Mouse (Mus musculus): ENCODE data around the gene Nom1. TPM values are rescaled to one million over a fixed set of nuclear protein-coding genes. Genes with fewer than 3 reads are reported as not detected.

Gene Nom1
- polyA plus RNA-seq, 1 experiment from 2014 or later = 25.3 TPM

GRCm38 (mm10) chr5:29479198-29479593, 44.7 kb downstream of the Nom1 start:
- ATAC-seq (replicated peaks; ENCODE audit: insufficient number of reproducible peaks, low FRiP score, low TSS enrichment, low read depth) = no peak
- H3K4me2 ChIP-seq (ENCODE audit: low read depth, low read length) = no peak overlapping the region
- H3K9me3 ChIP-seq (replicated peaks; ENCODE audit: control insufficient read depth, low read length) = no peaks in the 10 kb centered on the region
- DNase-seq (ENCODE audit: low spot score) = peak; percentile 67
- H3K4me3 ChIP-seq (ENCODE audit: low read depth, low read length) = no peak overlapping the region
- H3K36me3 ChIP-seq (replicated peaks; ENCODE audit: control insufficient read depth, insufficient read depth, low read depth, low read length) = no peaks in the 10 kb centered on the region
- under 1% methylated on average over 14 of the region's 14 CpGs for WGBS
- no peak overlapping the region for H3K9ac ChIP-seq (replicated peaks; ENCODE audit: low read length)
- H3K27me3 ChIP-seq (ENCODE audit: control insufficient read depth, insufficient read depth, low read length) = peaks cover 93% of the 10 kb centered on the region
- H3K4me1 ChIP-seq (ENCODE audit: control insufficient read depth, insufficient read depth, low read length) = peaks cover 8% of the 10 kb centered on the region
- no peak overlapping the region for H3K27ac ChIP-seq (replicated peaks; ENCODE audit: low read depth, low read length)

GRCm38 (mm10) chr5:29483801-29484200, 49.3 kb downstream of the Nom1 start:
- Histone ChIP-seq H3K4me2 (ENCODE audit: low read depth, low read length) (no peak overlapping the region), H3K4me1 (ENCODE audit: control insufficient read depth, insufficient read depth, low read length) (no peaks in the 10 kb centered on the region), H3K4me3 (ENCODE audit: low read depth, low read length) (no peak overlapping the region), H3K9me3 (replicated peaks; ENCODE audit: control insufficient read depth, low read length) (no peaks in the 10 kb centered on the region), H3K9ac (replicated peaks; ENCODE audit: low read length) (no peak overlapping the region), H3K27ac (replicated peaks; ENCODE audit: low read depth, low read length) (no peak overlapping the region), H3K36me3 (replicated peaks; ENCODE audit: control insufficient read depth, insufficient read depth, low read depth, low read length) (no peaks in the 10 kb centered on the region), H3K27me3 (ENCODE audit: control insufficient read depth, insufficient read depth, low read length) (peaks cover 92% of the 10 kb centered on the region)
- no peak for ATAC-seq (replicated peaks; ENCODE audit: insufficient number of reproducible peaks, low FRiP score, low TSS enrichment, low read depth)
- WGBS = 4% methylated on average over 4 of the region's 4 CpGs
- peak; percentile 10 for DNase-seq (ENCODE audit: low spot score)

- ATAC-seq (replicated peaks; ENCODE audit: insufficient number of reproducible peaks, low FRiP score, low TSS enrichment, low read depth) = no peak
These were observed 50.8 kb downstream of the Nom1 start for GRCm38 (mm10) chr5:29484965-29485940.

GRCm38 (mm10) chr5:29485941-29486320, 51.5 kb downstream of the Nom1 start:
- no peaks in the 10 kb centered on the region for H3K36me3 ChIP-seq (replicated peaks; ENCODE audit: control insufficient read depth, insufficient read depth, low read depth, low read length)
- ATAC-seq (replicated peaks; ENCODE audit: insufficient number of reproducible peaks, low FRiP score, low TSS enrichment, low read depth) (no peak), DNase-seq (ENCODE audit: low spot score) (no peak)
- no peaks in the 10 kb centered on the region for H3K4me1 ChIP-seq (ENCODE audit: control insufficient read depth, insufficient read depth, low read length)
- no peak overlapping the region for H3K27ac ChIP-seq (replicated peaks; ENCODE audit: low read depth, low read length)
- H3K9ac ChIP-seq (replicated peaks; ENCODE audit: low read length) = no peak overlapping the region
- 2% methylated on average over 10 of the region's 10 CpGs for WGBS
- no peak overlapping the region for H3K4me3 ChIP-seq (ENCODE audit: low read depth, low read length)
- no peak overlapping the region for H3K4me2 ChIP-seq (ENCODE audit: low read depth, low read length)
- H3K27me3 ChIP-seq (ENCODE audit: control insufficient read depth, insufficient read depth, low read length) = peaks cover 74% of the 10 kb centered on the region
- no peaks in the 10 kb centered on the region for H3K9me3 ChIP-seq (replicated peaks; ENCODE audit: control insufficient read depth, low read length)

More at GRCm38 (mm10) chr5:29484965-29485940, 50.8 kb downstream of the Nom1 start:
- WGBS = 2% methylated on average over 38 of the region's 38 CpGs
- peaks cover 79% of the 10 kb centered on the region for H3K27me3 ChIP-seq (ENCODE audit: control insufficient read depth, insufficient read depth, low read length)
- H3K9me3 ChIP-seq (replicated peaks; ENCODE audit: control insufficient read depth, low read length) = no peaks in the 10 kb centered on the region
- H3K9ac ChIP-seq (replicated peaks; ENCODE audit: low read length) = no peak overlapping the region
- H3K4me3 ChIP-seq (ENCODE audit: low read depth, low read length) = no peak overlapping the region
- no peak overlapping the region for H3K4me2 ChIP-seq (ENCODE audit: low read depth, low read length)
- H3K4me1 ChIP-seq (ENCODE audit: control insufficient read depth, insufficient read depth, low read length) = no peaks in the 10 kb centered on the region
- peak; percentile 5 for DNase-seq (ENCODE audit: low spot score)
- no peaks in the 10 kb centered on the region for H3K36me3 ChIP-seq (replicated peaks; ENCODE audit: control insufficient read depth, insufficient read depth, low read depth, low read length)
- H3K27ac ChIP-seq (replicated peaks; ENCODE audit: low read depth, low read length) = no peak overlapping the region

GRCm38 (mm10) chr5:29487321-29487720, 52.9 kb downstream of the Nom1 start:
- no peaks in the 10 kb centered on the region for H3K4me1 ChIP-seq (ENCODE audit: control insufficient read depth, insufficient read depth, low read length)
- DNase-seq (ENCODE audit: low spot score) (peak; percentile 2), ATAC-seq (replicated peaks; ENCODE audit: insufficient number of reproducible peaks, low FRiP score, low TSS enrichment, low read depth) (no peak)
- H3K9me3 ChIP-seq (replicated peaks; ENCODE audit: control insufficient read depth, low read length) = no peaks in the 10 kb centered on the region
- no peaks in the 10 kb centered on the region for H3K36me3 ChIP-seq (replicated peaks; ENCODE audit: control insufficient read depth, insufficient read depth, low read depth, low read length)
- H3K9ac ChIP-seq (replicated peaks; ENCODE audit: low read length) = no peak overlapping the region
- 16% methylated on average over 13 of the region's 13 CpGs for WGBS
- H3K4me3 ChIP-seq (ENCODE audit: low read depth, low read length) = no peak overlapping the region
- H3K27ac ChIP-seq (replicated peaks; ENCODE audit: low read depth, low read length) = no peak overlapping the region
- no peak overlapping the region for H3K4me2 ChIP-seq (ENCODE audit: low read depth, low read length)
- H3K27me3 ChIP-seq (ENCODE audit: control insufficient read depth, insufficient read depth, low read length) = peaks cover 60% of the 10 kb centered on the region

DNA sequence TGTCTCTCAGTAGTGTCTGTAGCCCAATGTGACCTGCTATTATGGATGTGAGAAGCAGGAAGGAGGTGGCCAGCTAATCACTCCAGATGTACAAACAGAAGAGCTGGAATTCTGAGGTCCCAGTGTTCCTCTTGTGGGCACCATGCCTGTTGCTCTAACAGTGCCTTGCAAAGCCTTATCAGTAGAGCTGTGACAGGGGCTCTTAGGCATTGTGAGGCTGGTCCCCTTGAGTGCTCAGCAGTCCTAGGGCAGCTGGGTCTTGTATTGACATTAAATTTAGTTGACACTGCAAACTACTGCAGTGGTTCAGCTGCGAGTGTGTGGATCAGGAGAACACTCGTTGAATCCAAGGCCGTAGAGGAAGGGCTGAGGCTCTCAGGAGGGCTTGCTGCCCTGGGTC, 72.5 kb downstream of the Nom1 start:
- no peak overlapping the region for H3K27ac ChIP-seq (replicated peaks; ENCODE audit: low read depth, low read length)
- H3K27me3 ChIP-seq (ENCODE audit: control insufficient read depth, insufficient read depth, low read length) = no peaks in the 10 kb centered on the region
- H3K4me3 ChIP-seq (ENCODE audit: low read depth, low read length) = no peak overlapping the region
- no peaks in the 10 kb centered on the region for H3K4me1 ChIP-seq (ENCODE audit: control insufficient read depth, insufficient read depth, low read length)
- no peaks in the 10 kb centered on the region for H3K36me3 ChIP-seq (replicated peaks; ENCODE audit: control insufficient read depth, insufficient read depth, low read depth, low read length)
- H3K9ac ChIP-seq (replicated peaks; ENCODE audit: low read length) = no peak overlapping the region
- no peak for DNase-seq (ENCODE audit: low spot score)
- no peak overlapping the region for H3K4me2 ChIP-seq (ENCODE audit: low read depth, low read length)
- no peaks in the 10 kb centered on the region for H3K9me3 ChIP-seq (replicated peaks; ENCODE audit: control insufficient read depth, low read length)
- no peak for ATAC-seq (replicated peaks; ENCODE audit: insufficient number of reproducible peaks, low FRiP score, low TSS enrichment, low read depth)
- WGBS = 79% methylated on average over 3 of the region's 3 CpGs

Other genes starting within 250 kb of the Nom1 start
- gene Rnf32, start 238.7 kb upstream of the Nom1 start, polyA plus RNA-seq (2014; fragmentation: Nextera tagmentation; extraction: Ambion mirVana) = 5.7 and 6.6 TPM in 2 replicates
- 10.8 and 11.0 TPM in 2 replicates for gene Lmbr1, start 56.3 kb upstream of the Nom1 start, polyA plus RNA-seq (2014; fragmentation: Nextera tagmentation; extraction: Ambion mirVana)
- not detected in 2 replicates for gene Mnx1, start 43.8 kb downstream of the Nom1 start, polyA plus RNA-seq (2014; fragmentation: Nextera tagmentation; extraction: Ambion mirVana)
- gene Ube3c, start 134.6 kb downstream of the Nom1 start, polyA plus RNA-seq (2014; fragmentation: Nextera tagmentation; extraction: Ambion mirVana) = 33.1 and 36.4 TPM in 2 replicates

Data from embryonic facial prominence, embryonic 11.5 days (tissue).